Comparison of ENCODE assay signal across 10 mouse cellular contexts in the genomic region with DNA sequence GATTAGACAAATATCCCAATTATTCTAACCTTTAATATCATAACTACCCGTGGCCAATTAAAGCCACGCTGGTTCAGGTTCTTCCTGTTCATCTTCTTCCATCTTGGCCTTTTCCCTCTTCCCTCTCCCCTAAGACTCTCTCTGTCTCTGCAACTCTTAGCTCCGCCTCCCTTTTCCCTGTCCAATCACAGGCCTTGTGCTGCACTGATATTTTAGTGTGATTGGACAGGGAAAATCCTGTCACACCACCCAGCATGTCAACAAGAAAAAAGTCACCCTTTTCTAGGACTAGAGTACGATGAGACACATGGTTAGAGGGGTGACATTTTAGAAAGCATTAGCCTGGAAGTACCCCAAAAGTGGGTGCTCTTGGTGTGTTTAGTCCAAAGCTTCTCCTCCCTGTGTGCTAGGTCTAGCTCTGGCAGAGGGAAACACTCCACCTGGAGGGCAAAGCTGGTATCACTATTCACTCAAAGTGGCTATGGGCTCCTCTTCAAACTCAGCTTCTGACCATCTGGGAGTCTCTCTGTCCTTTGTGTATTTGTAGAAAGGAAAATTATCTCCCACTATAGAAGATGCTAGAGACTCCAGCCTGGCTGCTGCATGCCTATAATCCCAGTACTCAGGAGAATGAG. TPM values are rescaled to one million over a fixed set of nuclear protein-coding genes. Genes with fewer than 3 reads are reported as not detected.
DNase-seq lines count a peak whose midpoint lies in the region; ATAC-seq and TF ChIP-seq lines count a peak whose summit lies in the region.
"Had no signal": no experiment of that assay in that cellular context is flagged by ENCODE, and none has a peak within 500 bp of the region (broad histone marks: within the 10 kb centered on the region; RNA-seq: fewer than 3 reads in every experiment).

No protein-coding gene starts in this region.

- no peak overlapping the region for H3K4me2 ChIP-seq in heart, postnatal 0 days (ENCODE audit: low read depth, low read length)
- no peak overlapping the region for H3K4me2 ChIP-seq in lung, postnatal 0 days (replicated peaks; ENCODE audit: low read depth, low read length)

- peak; percentile 55 for TF ChIP-seq CTCF in heart, postnatal 0 days (IDR thresholded peaks at IDR 0.05; ENCODE audit: low read depth)
- peak; percentile 58 for TF ChIP-seq CTCF in lung, postnatal 0 days (IDR thresholded peaks at IDR 0.05)

- DNase-seq in heart, postnatal 0 days (ENCODE audit: low spot score): no peak
- no peak for DNase-seq in heart, postnatal 25 days (ENCODE audit: low spot score)
- DNase-seq in lung, postnatal 0 days (ENCODE audit: low spot score): no peak
- no peak for DNase-seq in lung, postnatal 25 days (ENCODE audit: low spot score)
- peak; percentile 48 for DNase-seq in ZHBTc4 (ENCODE audit: low read depth, low spot score)
- DNase-seq in lung, postnatal 36 days: peak; percentile 13
- no peak for DNase-seq in spleen, postnatal 14 days (ENCODE audit: low spot score in 2 of 2)

- intact Hi-C loops in heart, postnatal 25 days (cut with DNase I): loop anchor here (5.0 kb wide), 1 partner anchor 135 kb away; no protein-coding TSS in a partner anchor

- no peaks in the 10 kb centered on the region for H3K4me1 ChIP-seq in heart, postnatal 0 days (ENCODE audit: control insufficient read depth, insufficient read depth)
- no peaks in the 10 kb centered on the region for H3K4me1 ChIP-seq in lung, postnatal 0 days (ENCODE audit: insufficient read depth, low read depth, low read length)

- no peak overlapping the region for H3K27ac ChIP-seq in heart, postnatal 0 days (ENCODE audit: low read depth)
- H3K27ac ChIP-seq in lung, postnatal 0 days (ENCODE audit: low read length): no peak overlapping the region

- 70% methylated on average over 4 of the region's 4 CpGs for WGBS in heart, postnatal 0 days
- 74% methylated on average over 4 of the region's 4 CpGs for WGBS in lung, postnatal 0 days

- no peak for TF ChIP-seq EP300 in heart, postnatal 0 days (IDR thresholded peaks at IDR 0.05; ENCODE audit: low read depth)
- TF ChIP-seq EP300 in lung, postnatal 0 days (IDR thresholded peaks at IDR 0.05): no peak

- ATAC-seq in heart, postnatal 0 days (ENCODE audit: insufficient read depth, low read depth): no peak
- no peak for ATAC-seq in lung, postnatal 0 days
- no peak for ATAC-seq in megakaryocyte, adult 5-6 weeks (ENCODE audit: poor library complexity, severe bottlenecking)

- no peaks in the 10 kb centered on the region for H3K9me3 ChIP-seq in heart, postnatal 0 days (replicated peaks; ENCODE audit: control insufficient read depth, low read length)
- no peaks in the 10 kb centered on the region for H3K9me3 ChIP-seq in lung, postnatal 0 days (ENCODE audit: low read length)

- 0 out of 2 replicates have a peak, but pooled peaks cover 2% of the 10 kb centered on the region for H3K27me3 ChIP-seq in heart, postnatal 0 days (ENCODE audit: control insufficient read depth, insufficient read depth, low read length)
- no peaks in the 10 kb centered on the region for H3K27me3 ChIP-seq in lung, postnatal 0 days (replicated peaks; ENCODE audit: insufficient read depth, low read length)

- H3K36me3 ChIP-seq in heart, postnatal 0 days (replicated peaks; ENCODE audit: control insufficient read depth, insufficient read depth, low read length): no peaks in the 10 kb centered on the region
- H3K36me3 ChIP-seq in lung, postnatal 0 days (ENCODE audit: insufficient read depth, low read length): no peaks in the 10 kb centered on the region

- no peak overlapping the region for H3K4me3 ChIP-seq in heart, postnatal 0 days (ENCODE audit: low read depth, low read length)
- no peak overlapping the region for H3K4me3 ChIP-seq in lung, postnatal 0 days (ENCODE audit: low read depth, low read length)

- H3K9ac ChIP-seq in heart, postnatal 0 days (replicated peaks; ENCODE audit: low read depth, low read length): no peak overlapping the region
- H3K9ac ChIP-seq in lung, postnatal 0 days (replicated peaks; ENCODE audit: low read depth): no peak overlapping the region

RNA-seq across cellular contexts. Expression of gene Defb19, which starts 6.9 kb away (rescaled TPM):
- total RNA-seq in heart, postnatal 0 days (2014; rRNA removed; ENCODE audit: low replicate concordance): not detected in 2 replicates
- 2.2 and 2.6 TPM in 2 replicates for polyA plus RNA-seq in heart, postnatal 0 days (2015; fragmentation: Nextera tagmentation; extraction: Ambion mirVana)
- not detected for total RNA-seq in heart, postnatal 25 days (2021)
- 0.36 TPM in 1 of 2 replicates, not detected in the other for polyA plus RNA-seq in lung, postnatal 0 days (2015; fragmentation: Nextera tagmentation; extraction: Ambion mirVana)
- not detected in 2 replicates for total RNA-seq in megakaryocyte, adult 5-6 weeks (2015)
- not detected in 2 replicates for total RNA-seq in megakaryocyte, adult 5-6 weeks (2017)
- polyA plus RNA-seq: large intestine, adult 2 months had no signal

RNA-seq across cellular contexts. Expression of gene Defb45, which starts 12.2 kb away (rescaled TPM):
- total RNA-seq in heart, postnatal 0 days (2014; rRNA removed; ENCODE audit: low replicate concordance): not detected in 2 replicates
- not detected in 2 replicates for polyA plus RNA-seq in heart, postnatal 0 days (2015; fragmentation: Nextera tagmentation; extraction: Ambion mirVana)
- not detected for total RNA-seq in heart, postnatal 25 days (2021)
- polyA plus RNA-seq in lung, postnatal 0 days (2015; fragmentation: Nextera tagmentation; extraction: Ambion mirVana): not detected in 2 replicates
- total RNA-seq in megakaryocyte, adult 5-6 weeks (2015): not detected in 2 replicates
- total RNA-seq in megakaryocyte, adult 5-6 weeks (2017): not detected in 2 replicates
- total RNA-seq: adrenal gland, adult 18-20 months had no signal
- polyA plus RNA-seq: large intestine, adult 2 months had no signal

RNA-seq across cellular contexts. Expression of gene Defb21, which starts 14.5 kb away (rescaled TPM):
- total RNA-seq in heart, postnatal 0 days (2014; rRNA removed; ENCODE audit: low replicate concordance): not detected in 2 replicates
- polyA plus RNA-seq in heart, postnatal 0 days (2015; fragmentation: Nextera tagmentation; extraction: Ambion mirVana): not detected in 2 replicates
- not detected for total RNA-seq in heart, postnatal 25 days (2021)
- polyA plus RNA-seq in lung, postnatal 0 days (2015; fragmentation: Nextera tagmentation; extraction: Ambion mirVana): not detected in 2 replicates
- not detected in 2 replicates for total RNA-seq in megakaryocyte, adult 5-6 weeks (2015)
- total RNA-seq in megakaryocyte, adult 5-6 weeks (2017): not detected in 2 replicates
- total RNA-seq: adrenal gland, adult 18-20 months had no signal
- polyA plus RNA-seq: large intestine, adult 2 months had no signal

RNA-seq across cellular contexts. Expression of gene Defb36, which starts 17.1 kb away (rescaled TPM):
- total RNA-seq in heart, postnatal 0 days (2014; rRNA removed; ENCODE audit: low replicate concordance): not detected in 2 replicates
- polyA plus RNA-seq in heart, postnatal 0 days (2015; fragmentation: Nextera tagmentation; extraction: Ambion mirVana): not detected in 2 replicates
- not detected for total RNA-seq in heart, postnatal 25 days (2021)
- polyA plus RNA-seq in lung, postnatal 0 days (2015; fragmentation: Nextera tagmentation; extraction: Ambion mirVana): not detected in 2 replicates
- not detected in 2 replicates for total RNA-seq in megakaryocyte, adult 5-6 weeks (2015)
- total RNA-seq in megakaryocyte, adult 5-6 weeks (2017): not detected in 2 replicates
- total RNA-seq: adrenal gland, adult 18-20 months had no signal
- polyA plus RNA-seq: large intestine, adult 2 months had no signal

RNA-seq across cellular contexts. Expression of gene Gm17416, which starts 17.9 kb away (rescaled TPM):
- total RNA-seq in heart, postnatal 0 days (2014; rRNA removed; ENCODE audit: low replicate concordance): not detected in 2 replicates
- not detected in 2 replicates for polyA plus RNA-seq in heart, postnatal 0 days (2015; fragmentation: Nextera tagmentation; extraction: Ambion mirVana)
- not detected for total RNA-seq in heart, postnatal 25 days (2021)
- not detected in 2 replicates for polyA plus RNA-seq in lung, postnatal 0 days (2015; fragmentation: Nextera tagmentation; extraction: Ambion mirVana)
- not detected in 2 replicates for total RNA-seq in megakaryocyte, adult 5-6 weeks (2015)
- total RNA-seq in megakaryocyte, adult 5-6 weeks (2017): not detected in 2 replicates
- total RNA-seq: adrenal gland, adult 18-20 months had no signal
- polyA plus RNA-seq: large intestine, adult 2 months had no signal

Comparison
In these comparisons a context has a peak if more than half of its experiments do, and no peak if none do; other contexts are left out.
1. DNase-seq: peak in ZHBTc4 (single experiment) and lung, postnatal 36 days (single experiment); none in heart, postnatal 0 days (single experiment), heart, postnatal 25 days (single experiment), lung, postnatal 0 days (single experiment), lung, postnatal 25 days (single experiment) and spleen, postnatal 14 days (0 of 2).